Mouse (Mus musculus): ENCODE measurements around the gene Zfp13.

DNA sequence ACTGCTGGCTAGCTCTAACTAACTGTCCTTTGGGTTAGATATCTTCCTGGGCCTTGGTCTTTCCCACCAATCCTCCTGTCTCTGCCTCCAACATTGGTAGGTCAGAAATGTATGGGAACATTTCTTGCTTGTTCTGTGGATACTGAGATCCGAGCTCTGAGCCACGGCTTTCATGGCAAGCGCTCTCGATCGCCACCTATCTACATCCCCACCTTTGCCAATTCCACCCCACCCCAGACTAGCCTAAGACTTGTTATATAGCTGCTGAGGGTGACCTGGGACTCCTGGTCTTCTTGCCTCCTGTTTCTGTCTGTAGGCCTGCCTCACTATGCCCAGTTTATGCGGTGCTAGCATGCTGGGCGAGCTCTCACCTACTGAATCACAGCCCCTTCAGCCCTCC lies 5.1 kb upstream of the Zfp13 start:
- TF ChIP-seq MAX (IDR thresholded peaks at IDR 0.05; ENCODE audit: low read length) (no peak), RAD21 (IDR thresholded peaks at IDR 0.05; ENCODE audit: low read depth, low read length) (no peak), POLR2A (IDR thresholded peaks at IDR 0.05; ENCODE audit: control insufficient read depth in 1 of 2, insufficient read depth in 1 of 2, low read depth in 1 of 2, low read length in 2 of 2, poor library complexity in 1 of 2) (no peak), MEF2A (IDR thresholded peaks at IDR 0.05; ENCODE audit: extremely low read depth, insufficient replicate concordance, low read depth, low read length, poor library complexity, severe bottlenecking) (no peak), MAZ (IDR thresholded peaks at IDR 0.05; ENCODE audit: low read depth, low read length) (no peak)

All from MEL (cell line).